Mouse (Mus musculus): ENCODE results near the gene Cdk6. TPM values are rescaled to one million over a fixed set of nuclear protein-coding genes. Genes with fewer than 3 reads are reported as not detected.

The Cdk6 gene
- total RNA-seq, 2 experiments from 2014 or later: 4.3 to 4.6 TPM

Other genes with a start within 250 kb of the Cdk6 start
- 10 to 100 TPM; 12.6 to 14.2 TPM for gene Fam133b, start 202.3 kb downstream of the Cdk6 start, total RNA-seq (2021)
- 1 to 10 TPM; 3.6 TPM for gene 1700109H08Rik, start 230.1 kb downstream of the Cdk6 start, total RNA-seq (2021)

All from gastrocnemius, postnatal 14 days (tissue).